Mouse (Mus musculus): ENCODE data around the gene Gck. TPM values are rescaled to one million over a fixed set of nuclear protein-coding genes. Genes with fewer than 3 reads are reported as not detected.

The Gck gene
- polyA plus RNA-seq, 1 experiment from 2014 or later, result 2.1 TPM

DNA sequence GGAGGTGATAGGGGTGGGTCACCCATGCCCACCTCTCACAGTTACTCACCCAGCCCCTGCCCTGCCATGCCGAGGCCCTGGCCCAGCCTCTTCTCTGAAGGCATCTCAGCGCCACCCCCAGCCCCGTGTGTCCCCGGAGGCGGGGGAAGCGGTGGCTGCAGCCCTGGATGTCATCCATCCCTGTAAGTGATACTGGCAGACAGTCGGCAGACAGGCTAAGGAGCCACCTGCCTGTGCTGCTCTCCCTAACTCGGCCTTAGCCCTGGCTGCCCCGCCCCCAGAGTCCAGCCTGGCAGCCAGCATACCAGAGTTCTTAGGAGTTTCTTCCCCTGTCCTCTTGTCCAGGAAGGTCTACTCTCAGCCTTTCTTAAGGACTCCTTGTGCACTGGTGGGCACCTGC is 26.2 kb upstream of the Gck start:
- Histone ChIP-seq H3K9me3 (no peaks in the 10 kb centered on the region), H3K27me3 (ENCODE audit: insufficient read depth, poor library complexity, severe bottlenecking) (peaks cover 19% of the 10 kb centered on the region), H3K4me3 (no peak overlapping the region), H3K36me3 (peaks cover 8% of the 10 kb centered on the region; the same call in 1 of the 2 replicates), H3K4me1 (peaks cover 55% of the 10 kb centered on the region), H3K27ac (no peak overlapping the region)
- 9% methylated on average over 9 of the region's 9 CpGs for WGBS
- DNase-seq (ENCODE audit: low spot score), result no peak

GRCm38 (mm10) chr11:5975068-5975467 is 25.2 kb upstream of the Gck start:
- no peak for DNase-seq (ENCODE audit: low spot score)
- Histone ChIP-seq H3K4me3 (no peak overlapping the region), H3K9me3 (no peaks in the 10 kb centered on the region), H3K36me3 (peaks cover 17% of the 10 kb centered on the region), H3K27ac (no peak overlapping the region), H3K27me3 (ENCODE audit: insufficient read depth, poor library complexity, severe bottlenecking) (peaks cover 24% of the 10 kb centered on the region), H3K4me1 (peaks cover 52% of the 10 kb centered on the region)
- WGBS, result 86% methylated on average over 2 of the region's 2 CpGs

GRCm38 (mm10) chr11:5974053-5974452 is 24.2 kb upstream of the Gck start:
- Histone ChIP-seq H3K27ac (no peak overlapping the region), H3K4me3 (no peak overlapping the region), H3K27me3 (ENCODE audit: insufficient read depth, poor library complexity, severe bottlenecking) (peaks cover 24% of the 10 kb centered on the region), H3K9me3 (no peaks in the 10 kb centered on the region), H3K36me3 (peaks cover 25% of the 10 kb centered on the region), H3K4me1 (peaks cover 50% of the 10 kb centered on the region)
- WGBS, result 73% methylated on average over 6 of the region's 6 CpGs
- no peak for DNase-seq (ENCODE audit: low spot score)

- Histone ChIP-seq H3K27me3 (ENCODE audit: insufficient read depth, poor library complexity, severe bottlenecking) (peaks cover 24% of the 10 kb centered on the region), H3K36me3 (peaks cover 34% of the 10 kb centered on the region), H3K9me3 (no peaks in the 10 kb centered on the region), H3K4me3 (no peak overlapping the region), H3K4me1 (peaks cover 47% of the 10 kb centered on the region), H3K27ac (peak overlapping the region; percentile 9; the same call in 1 of the 2 replicates)
- DNase-seq (ENCODE audit: low spot score), result no peak
- 36% methylated on average over 7 of the region's 7 CpGs for WGBS
Measured at GRCm38 (mm10) chr11:5973151-5973550, 23.3 kb upstream of the Gck start.

DNA sequence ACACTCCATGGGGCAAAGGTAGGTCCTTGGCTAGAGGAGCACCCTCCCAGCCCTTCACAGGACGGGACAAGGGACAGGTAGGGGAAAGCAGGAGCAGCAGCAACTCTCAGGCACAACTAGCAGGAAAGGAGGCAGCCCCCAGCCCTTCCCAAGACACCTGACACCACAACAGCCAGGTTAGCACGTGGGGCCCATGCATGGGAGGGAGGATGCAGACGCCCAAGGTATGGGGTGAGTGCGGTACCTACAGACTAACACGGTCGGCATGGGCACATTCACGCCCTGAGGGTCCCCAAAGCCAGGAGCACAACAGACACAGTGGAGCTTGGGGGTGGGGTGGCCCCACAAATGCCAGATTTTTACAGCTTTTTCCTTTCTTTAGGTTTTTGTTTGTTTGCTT is 21.3 kb upstream of the Gck start:
- no peak overlapping the region; the same call in 1 of the 2 replicates for H3K27ac ChIP-seq
- H3K36me3 ChIP-seq, result peaks cover 54% of the 10 kb centered on the region
- no peak for DNase-seq (ENCODE audit: low spot score)
- 45% methylated on average over 7 of the region's 7 CpGs for WGBS
- peaks cover 15% of the 10 kb centered on the region for H3K27me3 ChIP-seq (ENCODE audit: insufficient read depth, poor library complexity, severe bottlenecking)
- no peaks in the 10 kb centered on the region for H3K9me3 ChIP-seq
- H3K4me3 ChIP-seq, result no peak overlapping the region
- H3K4me1 ChIP-seq, result peaks cover 40% of the 10 kb centered on the region

- Histone ChIP-seq H3K27ac (no peak overlapping the region), H3K9me3 (no peaks in the 10 kb centered on the region), H3K4me1 (peaks cover 31% of the 10 kb centered on the region), H3K4me3 (no peak overlapping the region), H3K27me3 (ENCODE audit: insufficient read depth, poor library complexity, severe bottlenecking) (peaks cover 12% of the 10 kb centered on the region; the same call in 1 of the 2 replicates), H3K36me3 (peaks cover 83% of the 10 kb centered on the region)
- no peak for DNase-seq (ENCODE audit: low spot score)
- 58% methylated on average over 6 of the region's 6 CpGs for WGBS
Measured at GRCm38 (mm10) chr11:5968223-5968622, 18.3 kb upstream of the Gck start.

GRCm38 (mm10) chr11:5966751-5967150 is 16.9 kb upstream of the Gck start:
- no peak for DNase-seq (ENCODE audit: low spot score)
- H3K9me3 ChIP-seq, result no peaks in the 10 kb centered on the region
- H3K36me3 ChIP-seq, result peaks cover 93% of the 10 kb centered on the region
- H3K4me3 ChIP-seq, result no peak overlapping the region
- peaks cover 17% of the 10 kb centered on the region for H3K4me1 ChIP-seq
- 85% methylated on average over 3 of the region's 3 CpGs for WGBS
- H3K27ac ChIP-seq, result no peak overlapping the region
- 0 out of 2 replicates have a peak, but pooled peaks cover 5% of the 10 kb centered on the region for H3K27me3 ChIP-seq (ENCODE audit: insufficient read depth, poor library complexity, severe bottlenecking)

GRCm38 (mm10) chr11:5965865-5966264 is 16.0 kb upstream of the Gck start:
- peaks cover 97% of the 10 kb centered on the region for H3K36me3 ChIP-seq
- 0 out of 2 replicates have a peak, but pooled peaks cover 4% of the 10 kb centered on the region for H3K27me3 ChIP-seq (ENCODE audit: insufficient read depth, poor library complexity, severe bottlenecking)

DNA sequence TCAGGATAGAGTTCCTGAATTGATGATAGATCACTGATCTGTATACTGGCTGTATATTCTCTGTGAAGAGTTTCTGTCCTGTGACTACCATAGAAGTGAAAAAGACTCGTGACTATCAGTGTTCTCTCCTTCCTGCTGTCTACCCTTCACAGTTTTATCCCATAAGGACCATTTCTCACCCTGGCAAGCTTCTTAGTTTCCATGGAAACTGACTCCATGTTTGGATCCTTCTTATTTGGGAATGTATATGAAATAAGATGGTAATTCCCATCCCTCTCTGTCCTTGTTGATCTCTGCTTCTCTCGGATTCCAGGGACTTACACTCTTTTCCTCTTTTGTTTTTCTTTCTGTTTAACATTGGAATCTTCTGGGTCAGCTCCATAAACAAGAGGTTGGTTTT is 10.2 kb upstream of the Gck start:
- peaks cover 62% of the 10 kb centered on the region for H3K36me3 ChIP-seq

More at GRCm38 (mm10) chr11:5965865-5966264, 16.0 kb upstream of the Gck start:
- 75% methylated on average over 11 of the region's 11 CpGs for WGBS
- H3K4me3 ChIP-seq, result no peak overlapping the region
- no peak overlapping the region for H3K27ac ChIP-seq
- H3K4me1 ChIP-seq, result peaks cover 10% of the 10 kb centered on the region
- no peak for DNase-seq (ENCODE audit: low spot score)
- H3K9me3 ChIP-seq, result no peaks in the 10 kb centered on the region

GRCm38 (mm10) chr11:5955546-5956276 is 5.8 kb upstream of the Gck start, which contains the start of gene Ykt6:
Gene Ykt6 (plus strand): TSS chr11:5955693.
- no peaks in the 10 kb centered on the region for H3K27me3 ChIP-seq (ENCODE audit: insufficient read depth, poor library complexity, severe bottlenecking)
- peaks cover 19% of the 10 kb centered on the region for H3K36me3 ChIP-seq
- peaks cover 39% of the 10 kb centered on the region for H3K4me1 ChIP-seq
- peak within 1 kb of the TSS; percentile 95 for H3K27ac ChIP-seq
- no peaks in the 10 kb centered on the region for H3K9me3 ChIP-seq
- peak within 1 kb of the TSS; percentile 88 for H3K4me3 ChIP-seq
- peak; percentile 98 for DNase-seq (ENCODE audit: low spot score)
- under 1% methylated on average over 71 of the region's 71 CpGs for WGBS

More for the DNA sequence above, 10.2 kb upstream of the Gck start:
- Histone ChIP-seq H3K27ac (no peak overlapping the region), H3K9me3 (no peaks in the 10 kb centered on the region), H3K4me3 (no peak overlapping the region), H3K4me1 (peaks cover 18% of the 10 kb centered on the region), H3K27me3 (ENCODE audit: insufficient read depth, poor library complexity, severe bottlenecking) (no peaks in the 10 kb centered on the region)
- 73% methylated on average over 2 of the region's 2 CpGs for WGBS
- no peak for DNase-seq (ENCODE audit: low spot score)

DNA sequence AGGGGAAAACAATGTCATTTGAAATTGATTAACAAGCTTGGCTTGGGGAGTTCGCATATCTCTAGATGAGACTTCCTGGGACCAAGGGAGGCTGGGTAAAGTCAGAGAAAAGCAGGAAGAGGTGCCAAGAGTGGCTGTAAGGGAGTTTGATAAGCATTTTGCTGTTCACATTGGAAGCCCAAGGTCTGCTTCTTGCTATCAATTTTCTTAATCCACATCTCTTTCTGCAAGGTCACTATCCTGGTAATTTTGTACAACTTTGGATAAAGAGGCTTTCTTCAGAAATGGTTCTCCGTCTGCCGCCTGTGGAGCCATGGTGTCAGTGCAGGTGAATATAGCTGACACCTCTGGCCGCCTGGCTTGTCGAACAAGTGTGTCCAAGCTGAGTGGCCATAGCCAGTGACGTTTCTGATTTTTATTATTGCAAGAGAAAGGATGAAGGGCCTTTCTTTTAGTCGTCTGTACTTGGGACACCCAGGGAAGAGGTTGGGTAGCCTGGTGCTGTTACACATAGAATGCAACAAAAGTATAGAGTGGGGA is 5.2 kb upstream of the Gck start:
- no peak for DNase-seq (ENCODE audit: low spot score)
- Histone ChIP-seq H3K36me3 (peaks cover 12% of the 10 kb centered on the region), H3K27me3 (ENCODE audit: insufficient read depth, poor library complexity, severe bottlenecking) (no peaks in the 10 kb centered on the region), H3K4me3 (peak overlapping the region; percentile 88), H3K4me1 (peaks cover 40% of the 10 kb centered on the region), H3K27ac (peak overlapping the region; percentile 95), H3K9me3 (no peaks in the 10 kb centered on the region)
- 6% methylated on average over 7 of the region's 7 CpGs for WGBS

DNA sequence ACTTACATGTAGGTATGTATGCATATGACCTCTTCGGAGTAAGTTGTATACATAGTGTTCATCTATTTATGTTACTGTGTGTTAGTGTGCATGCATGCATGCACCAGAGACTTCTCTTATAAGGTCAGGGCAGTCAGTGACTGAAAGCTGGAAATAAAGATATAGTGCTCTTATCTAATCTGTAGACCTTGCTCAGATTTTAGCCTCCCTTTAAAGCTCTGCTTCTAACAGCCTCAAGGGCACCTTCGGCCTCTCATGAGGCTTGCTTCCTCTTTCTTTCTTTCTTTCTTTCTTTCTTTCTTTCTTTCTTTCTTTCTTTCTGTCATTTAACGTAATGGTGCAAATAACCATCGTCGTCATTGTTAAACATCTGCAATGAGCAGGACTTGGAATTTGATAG is 4.6 kb upstream of the Gck start:
- Histone ChIP-seq H3K27ac (peak overlapping the region; percentile 95), H3K27me3 (ENCODE audit: insufficient read depth, poor library complexity, severe bottlenecking) (no peaks in the 10 kb centered on the region), H3K4me1 (peaks cover 46% of the 10 kb centered on the region), H3K9me3 (no peaks in the 10 kb centered on the region), H3K4me3 (no peak overlapping the region), H3K36me3 (peaks cover 8% of the 10 kb centered on the region)
- WGBS, result 70% methylated on average over 5 of the region's 5 CpGs
- no peak for DNase-seq (ENCODE audit: low spot score)

GRCm38 (mm10) chr11:5953130-5953765 is 3.4 kb upstream of the Gck start:
- no peak for DNase-seq (ENCODE audit: low spot score)
- H3K27ac ChIP-seq, result 0 out of 2 replicates have a peak overlapping the region, but pooled peaks have one; percentile 52

More at GRCm38 (mm10) chr11:5953130-5953765, 3.4 kb upstream of the Gck start:
- 0 out of 2 replicates have a peak, but pooled peaks cover 4% of the 10 kb centered on the region for H3K36me3 ChIP-seq
- no peak overlapping the region for H3K4me3 ChIP-seq
- H3K27me3 ChIP-seq (ENCODE audit: insufficient read depth, poor library complexity, severe bottlenecking), result no peaks in the 10 kb centered on the region
- WGBS, result 37% methylated on average over 8 of the region's 8 CpGs
- peaks cover 58% of the 10 kb centered on the region for H3K4me1 ChIP-seq
- H3K9me3 ChIP-seq, result no peaks in the 10 kb centered on the region

Measured in heart, embryonic 10.5 days (tissue).